Mouse (Mus musculus) hematopoietic stem cell, adult 5-6 weeks (primary cell): ENCODE data around the gene Slc30a10. TPM values are rescaled to one million over a fixed set of nuclear protein-coding genes. Genes with fewer than 3 reads are reported as not detected.

Source experiments
- ATAC-seq, 2 experiments: fragments of 125-278 bp in 1 of 2; replicated peaks in 1 of 2; 2 replicates each; pipeline ENCODE4 v1.8.0; 2016 to 2017; ENCODE audit warnings: inconsistent platforms in 2 of 2, mild to moderate bottlenecking in 2 of 2, moderate number of reproducible peaks in 2 of 2, low read depth in 1 of 2, moderate TSS enrichment in 1 of 2; ENCODE audit not compliant: low FRiP score in 2 of 2, poor library complexity in 2 of 2, severe bottlenecking in 2 of 2, insufficient read depth in 1 of 2, low TSS enrichment in 1 of 2
- total RNA-seq: library from RNA; stranded (forward); fragments of 172-1452, 232-1000 nt; gene quantifications from 2 replicates; pipeline ENCODE4 v1.2.3, GENCODE M21; 2017

The Slc30a10 gene
- total RNA-seq, 1 experiment from 2014 or later: not detected

DNA sequence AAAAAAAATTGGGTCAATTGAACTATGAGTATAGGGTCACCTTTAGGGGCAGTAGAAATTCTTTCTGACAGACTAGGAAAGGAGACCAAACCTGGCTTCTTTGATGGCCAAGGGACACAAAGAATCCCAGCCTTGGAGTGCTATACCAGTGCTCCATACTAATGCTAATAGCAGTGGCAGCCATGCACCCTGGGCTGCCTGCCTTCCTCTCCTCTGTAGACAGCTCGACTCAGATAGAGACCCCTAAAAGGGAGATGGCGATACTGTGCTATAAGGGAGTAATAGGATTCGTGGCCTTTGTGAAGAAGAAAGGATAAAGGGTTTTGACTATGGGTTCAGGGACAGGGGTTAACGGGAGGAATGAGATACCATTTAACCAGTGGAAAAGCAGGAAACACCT is 504 bp upstream of the Slc30a10 start:
- no peak for ATAC-seq

DNA sequence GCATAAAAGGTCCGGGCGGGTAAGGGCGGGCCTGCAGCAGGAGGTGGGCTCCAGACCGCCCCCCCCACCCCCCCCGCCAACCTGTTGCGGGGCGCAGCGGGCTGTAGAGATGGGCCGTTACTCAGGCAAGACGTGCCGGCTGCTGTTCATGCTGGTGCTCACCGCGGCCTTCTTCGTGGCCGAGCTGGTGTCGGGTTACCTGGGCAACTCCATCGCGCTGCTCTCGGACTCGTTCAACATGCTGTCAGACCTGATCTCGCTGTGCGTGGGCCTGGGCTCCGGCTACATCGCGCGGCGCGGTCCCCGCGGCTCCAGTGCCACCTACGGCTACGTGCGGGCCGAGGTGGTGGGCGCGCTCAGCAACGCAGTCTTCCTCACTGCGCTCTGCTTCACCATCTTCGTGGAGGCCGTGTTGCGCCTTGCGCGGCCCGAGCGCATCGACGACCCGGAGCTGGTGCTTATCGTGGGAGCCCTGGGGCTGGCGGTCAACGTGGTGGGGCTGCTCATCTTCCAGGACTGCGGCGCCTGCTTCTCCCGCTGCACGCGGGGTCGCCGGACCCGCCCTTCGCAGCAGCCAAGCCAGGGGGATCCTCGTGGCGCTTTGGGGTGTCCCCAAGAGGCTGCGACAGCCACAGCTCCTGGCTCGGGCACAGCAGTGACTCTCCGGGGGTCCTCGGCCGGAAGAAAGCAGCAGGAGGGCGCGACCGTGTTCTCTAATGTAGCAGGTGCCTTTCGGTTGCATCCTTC is 480 bp downstream of the Slc30a10 start:
- 0 out of 4 replicates have a peak, but pooled peaks of 1 of the 2 experiments have one; percentile 15 for ATAC-seq

DNA sequence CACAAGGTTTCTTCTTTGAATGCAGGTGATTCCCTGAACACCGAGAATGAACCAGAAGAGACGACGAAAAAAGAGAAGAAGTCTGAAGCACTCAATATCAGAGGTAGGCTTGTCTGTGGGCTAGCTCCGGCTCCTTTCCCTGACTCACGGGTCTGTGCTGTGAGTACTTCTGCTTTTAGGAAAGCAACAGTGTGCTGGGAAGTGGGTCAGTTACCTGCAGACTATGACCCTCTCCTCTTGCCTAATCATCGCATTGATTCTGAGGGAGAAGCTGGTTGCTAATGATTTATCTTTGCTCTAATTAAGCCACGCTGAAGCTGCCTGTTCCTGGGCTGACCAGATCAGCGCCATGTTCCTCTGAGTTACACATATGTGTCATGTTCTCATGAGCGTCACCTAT is 1.7 kb downstream of the Slc30a10 start:
- no peak for ATAC-seq

DNA sequence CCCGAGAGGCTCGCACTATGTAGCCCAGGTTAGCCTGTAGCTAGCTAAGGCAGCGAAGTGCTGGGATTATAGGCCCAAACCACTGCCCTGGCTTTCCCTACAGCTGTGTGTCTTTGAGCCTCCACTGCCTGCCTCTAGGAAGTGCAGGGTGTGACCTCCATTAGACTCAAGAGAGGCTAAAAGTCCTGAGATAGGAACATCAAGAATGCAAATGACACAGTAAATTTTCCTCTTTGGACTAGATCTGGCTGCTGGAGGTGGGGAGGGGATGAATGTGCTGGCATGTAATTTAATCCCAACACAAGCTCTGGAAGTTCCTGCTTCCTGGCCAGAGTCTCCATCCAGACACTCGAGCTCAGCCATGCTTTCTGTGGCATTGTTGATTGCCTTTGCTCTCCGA is 5.4 kb downstream of the Slc30a10 start:
- ATAC-seq: no peak

DNA sequence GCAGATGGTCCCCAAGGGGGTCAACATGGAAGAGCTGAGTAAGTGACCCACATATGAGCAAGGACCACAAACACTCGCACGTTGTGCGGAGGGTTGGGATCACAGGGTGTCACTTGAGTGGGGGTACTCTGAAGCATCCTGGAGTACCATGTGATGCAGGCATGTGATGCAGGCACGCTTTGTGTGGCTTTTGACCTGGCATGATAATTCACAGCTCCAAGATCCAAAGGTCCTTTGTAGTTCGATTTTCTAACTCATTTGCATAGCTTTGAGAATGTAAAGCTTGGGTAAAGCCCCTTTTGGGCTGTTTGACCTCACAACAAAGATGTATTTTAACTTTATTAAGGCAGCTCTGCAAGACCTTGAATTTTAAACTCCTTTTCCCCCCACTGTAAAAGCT is 8.2 kb downstream of the Slc30a10 start:
- no peak for ATAC-seq

DNA sequence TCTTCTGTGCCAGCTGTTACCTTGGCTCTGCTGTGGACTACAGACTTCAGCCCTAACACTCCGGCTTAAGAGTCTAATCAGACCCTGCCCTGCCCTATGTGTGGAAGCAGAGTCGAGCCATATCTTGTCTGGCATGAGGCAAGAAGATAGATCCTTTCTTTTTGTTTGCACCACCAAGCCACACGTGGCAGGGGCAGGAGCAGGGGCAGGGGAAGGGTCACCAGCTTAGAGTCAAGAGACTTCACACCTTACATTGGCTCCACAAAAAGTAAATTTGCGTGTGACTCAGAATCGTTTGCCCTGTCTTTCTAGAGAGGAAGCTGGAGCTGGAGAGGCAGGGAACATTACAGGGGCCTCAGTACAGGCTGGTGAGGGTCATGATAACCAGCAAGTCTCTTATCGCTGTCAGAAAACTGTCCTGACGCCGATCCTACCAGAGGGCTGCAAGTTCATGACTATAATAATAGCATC is 14.9 kb downstream of the Slc30a10 start:
- no peak; a peak in 1 of 4 replicates for ATAC-seq

DNA sequence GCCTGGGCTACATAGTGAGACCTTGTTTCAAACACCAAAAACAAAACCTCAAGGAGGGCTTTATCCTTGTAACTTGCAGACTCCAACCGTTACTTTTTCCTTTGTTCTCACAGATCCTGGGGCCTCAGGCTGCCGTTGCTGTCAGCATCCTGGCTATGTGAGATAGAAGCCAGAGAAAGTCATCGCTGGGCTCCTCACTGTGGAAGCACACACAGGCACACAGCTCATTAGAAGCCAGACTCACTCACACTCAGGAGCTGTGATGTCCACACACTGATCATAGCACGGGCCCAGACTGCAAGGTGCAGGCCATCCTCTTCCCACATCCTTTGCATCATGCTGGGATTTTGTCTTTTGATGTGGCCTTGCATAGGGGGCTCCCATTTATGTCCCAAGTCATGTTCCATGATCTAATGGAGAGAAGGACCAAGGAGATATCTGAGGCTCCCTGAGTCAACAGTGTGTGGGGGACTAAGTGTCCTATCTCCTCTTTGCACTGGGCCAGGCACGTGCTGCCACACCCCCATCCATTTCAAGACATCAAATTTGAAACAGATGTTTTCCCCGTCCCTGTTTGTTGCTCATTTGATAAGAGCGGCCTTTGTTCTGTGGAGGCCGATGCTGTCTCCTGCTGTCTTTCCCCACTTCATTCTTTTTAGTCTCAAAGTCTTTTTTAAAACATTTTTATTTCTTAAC is 17.5 kb downstream of the Slc30a10 start:
- ATAC-seq: peak in 1 of 2 experiments; percentile 30; a peak in 1 of 4 replicates

DNA sequence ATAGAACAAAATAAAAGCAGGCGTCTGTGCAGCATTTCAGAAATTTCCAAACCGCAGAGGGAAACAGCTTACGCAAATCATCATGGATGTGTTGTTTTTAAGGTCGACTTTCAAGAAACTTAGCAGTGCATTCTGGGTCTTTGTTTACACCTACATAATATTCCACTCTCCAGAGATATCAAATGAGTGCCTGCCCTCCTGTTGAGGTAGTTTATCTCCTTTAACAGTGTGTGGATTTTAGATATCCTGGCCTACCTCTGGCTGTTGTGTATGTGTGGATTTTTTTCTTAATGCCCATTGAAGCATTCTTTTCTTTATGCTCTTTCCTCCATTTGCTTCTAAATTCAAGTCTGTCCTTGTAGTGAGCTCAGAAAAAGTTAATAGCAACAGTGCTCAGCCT is 18.1 kb downstream of the Slc30a10 start:
- no peak for ATAC-seq

DNA sequence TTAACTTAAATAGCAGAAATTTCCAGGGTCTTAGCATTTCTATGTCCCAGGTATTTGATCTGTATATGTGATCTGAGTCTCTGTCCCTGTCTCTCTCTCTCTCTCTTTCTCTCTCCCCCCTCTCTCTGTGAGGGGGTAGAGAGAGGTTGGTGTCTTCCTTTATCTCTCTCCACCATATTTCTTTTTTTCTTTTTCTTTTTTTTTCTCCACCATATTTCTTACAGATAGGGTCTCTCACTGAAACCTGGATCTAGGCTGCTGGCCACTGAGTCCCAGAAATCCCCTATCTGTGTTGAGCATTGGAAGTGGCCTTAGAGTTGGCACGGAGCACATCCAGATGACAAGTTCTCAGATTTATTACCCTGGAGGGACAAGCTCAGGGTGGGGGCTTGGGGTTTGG is 18.8 kb downstream of the Slc30a10 start:
- ATAC-seq: no peak

DNA sequence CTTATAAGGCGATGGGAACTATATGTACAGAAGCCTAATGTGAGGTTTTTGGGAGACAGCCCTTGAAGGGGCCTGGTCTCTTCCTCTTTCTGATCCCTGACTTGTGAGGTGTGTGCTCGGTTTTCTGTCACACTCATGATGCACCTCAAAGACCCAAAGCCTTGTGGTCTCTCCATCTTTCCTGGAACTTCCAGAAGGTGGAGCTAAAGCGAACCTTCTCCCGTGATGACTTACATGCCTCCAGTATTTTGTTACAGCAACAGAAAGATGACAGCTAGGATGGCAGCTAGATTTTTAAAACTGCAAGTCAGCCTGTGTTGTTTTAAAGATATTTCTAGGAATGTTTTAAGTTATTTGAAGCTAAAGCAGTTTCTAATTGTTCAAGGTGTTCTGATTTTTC is 25.2 kb downstream of the Slc30a10 start:
- no peak for ATAC-seq

DNA sequence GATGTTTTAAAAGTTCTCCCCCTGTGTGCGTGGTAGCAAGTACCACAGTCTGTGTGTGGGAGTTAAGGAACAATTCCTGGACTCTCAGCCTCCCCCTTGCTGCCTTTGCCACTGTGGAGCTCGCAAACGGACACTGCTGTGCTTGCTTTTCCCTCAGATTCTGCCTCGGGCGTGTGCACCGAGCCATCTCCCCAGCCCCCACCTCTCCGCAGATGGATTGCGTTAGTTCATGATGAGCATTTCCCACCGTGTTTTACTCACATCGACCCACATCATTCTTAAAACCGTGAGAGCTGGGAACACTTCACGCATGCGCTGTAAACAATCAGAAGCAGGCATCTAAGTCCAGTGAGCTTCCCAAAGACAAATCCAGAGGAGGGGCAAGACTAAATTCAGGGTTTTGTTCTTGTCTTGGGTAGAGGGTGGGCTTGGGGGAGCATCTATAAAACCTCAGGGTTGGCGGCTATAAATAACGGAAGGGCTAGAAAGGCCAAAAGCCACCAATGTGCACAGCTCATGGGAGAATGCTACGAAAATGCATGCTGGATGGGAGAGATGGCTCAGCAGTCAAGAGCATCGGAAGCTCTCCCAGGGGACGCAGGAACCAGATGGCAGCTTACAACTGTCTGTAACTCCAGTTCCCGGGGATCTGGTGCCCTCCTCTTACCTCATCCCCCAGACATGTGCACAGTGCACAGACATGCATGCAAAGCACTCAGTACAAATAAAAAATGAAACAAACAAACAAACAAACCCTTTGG is 27.5 kb downstream of the Slc30a10 start:
- no peak for ATAC-seq

DNA sequence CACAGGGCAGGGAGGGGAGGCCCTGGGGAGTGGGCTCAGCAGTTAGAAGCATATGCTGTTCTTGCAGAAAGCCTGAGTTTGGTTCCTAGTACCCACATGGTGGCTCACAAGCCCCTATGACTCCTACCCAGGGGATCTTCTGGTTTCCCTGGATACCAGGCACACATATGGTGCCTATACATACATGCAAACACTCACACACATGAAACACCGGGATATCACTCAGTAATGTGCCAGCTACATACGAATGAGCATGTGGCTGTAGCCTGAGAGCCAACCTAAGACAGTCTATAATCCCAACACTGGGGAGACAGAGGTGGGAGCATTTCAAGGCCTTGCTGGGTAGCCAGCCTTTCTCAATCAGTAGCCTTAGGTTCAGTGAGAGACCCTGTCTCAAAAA is 28.1 kb downstream of the Slc30a10 start:
- no peak for ATAC-seq

DNA sequence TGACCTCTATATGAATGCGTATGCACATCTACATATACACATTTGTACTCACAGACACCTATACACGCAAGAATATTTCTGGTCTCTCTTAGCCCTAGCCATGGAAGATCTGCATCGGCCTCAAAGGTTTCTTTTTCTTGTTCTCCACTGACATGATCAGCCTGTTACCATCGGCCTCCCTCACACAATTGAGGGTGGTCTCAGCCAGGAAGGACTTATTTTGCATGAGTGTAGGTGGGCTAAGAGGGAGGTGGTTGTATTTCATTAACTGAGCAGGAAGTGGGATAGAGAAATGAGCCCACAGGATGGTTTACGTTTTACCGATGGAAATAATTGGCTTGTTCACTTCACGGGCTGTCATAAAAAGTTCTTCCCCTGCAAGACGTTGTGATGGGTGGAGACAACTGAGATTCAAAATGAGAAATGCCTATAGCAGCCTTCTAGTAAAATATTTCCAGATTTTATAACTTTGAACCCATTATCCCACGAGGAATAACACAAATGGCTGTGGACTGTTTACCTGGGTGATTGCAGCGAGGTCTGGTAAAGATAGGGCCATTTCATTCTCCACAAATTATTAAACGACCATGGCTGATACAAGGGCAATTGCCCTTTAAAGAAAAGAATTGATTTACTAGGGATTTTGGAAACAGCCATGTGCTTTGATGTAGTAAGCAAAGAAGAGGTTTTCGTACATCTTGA is 28.9 kb downstream of the Slc30a10 start:
- no peak for ATAC-seq

DNA sequence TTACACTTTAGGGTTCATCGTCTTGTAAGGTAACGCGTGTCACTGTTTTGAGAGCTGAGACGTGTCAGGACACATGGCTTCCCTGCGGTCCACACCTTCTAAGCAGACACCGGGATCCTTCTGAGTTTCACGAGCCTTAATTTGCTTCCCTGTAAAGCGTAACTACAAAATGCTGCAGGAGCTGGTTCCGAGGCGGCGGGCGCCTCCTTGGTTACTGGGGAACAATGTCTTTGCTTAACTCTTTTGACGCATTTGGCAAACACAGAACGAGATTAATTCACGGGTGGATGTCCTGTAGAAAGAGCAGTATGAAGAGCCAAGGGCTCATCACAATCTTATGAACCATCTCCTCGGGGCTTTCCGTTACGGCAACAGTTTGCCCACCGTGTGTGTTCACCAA is 29.6 kb downstream of the Slc30a10 start:
- no peak for ATAC-seq

DNA sequence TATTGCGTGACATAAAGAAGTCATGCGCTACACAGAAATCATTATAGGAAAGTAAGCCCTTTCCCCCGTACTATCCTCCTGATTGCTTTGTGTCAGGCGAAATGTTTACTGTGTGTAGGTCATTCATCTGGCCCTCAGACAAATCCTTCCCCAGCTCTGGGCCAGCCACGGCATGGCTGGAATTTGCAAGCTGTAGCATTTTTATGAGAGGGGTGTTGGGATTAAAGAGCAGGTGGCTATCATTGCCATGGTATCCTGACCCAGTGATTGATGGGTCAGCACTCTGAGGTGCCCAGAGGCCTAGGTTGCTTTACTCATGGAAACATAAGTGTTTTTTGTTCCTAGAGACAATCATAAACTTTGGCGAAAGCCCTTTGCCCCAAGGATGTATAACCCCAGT is 35.2 kb downstream of the Slc30a10 start:
- ATAC-seq: no peak

DNA sequence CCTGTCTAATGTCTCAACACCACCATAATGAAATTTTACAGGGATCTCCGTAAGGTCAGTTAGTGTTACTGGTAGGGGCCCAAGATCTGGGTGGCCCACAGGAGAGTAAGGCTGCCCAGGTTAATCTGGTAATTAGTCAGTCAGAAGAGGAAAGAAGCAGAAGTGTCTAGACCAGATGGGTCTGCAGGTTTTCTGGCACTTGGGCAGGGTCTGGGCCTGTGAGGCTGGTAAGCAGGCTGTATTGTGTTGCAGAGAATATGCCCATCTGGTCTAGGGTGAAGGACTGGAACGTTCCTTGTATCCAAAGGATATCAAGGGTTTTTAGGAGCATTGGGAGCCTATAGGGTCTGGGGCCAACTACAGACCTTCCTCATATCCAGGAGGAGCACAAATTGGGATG is 36.0 kb downstream of the Slc30a10 start:
- ATAC-seq: no peak

DNA sequence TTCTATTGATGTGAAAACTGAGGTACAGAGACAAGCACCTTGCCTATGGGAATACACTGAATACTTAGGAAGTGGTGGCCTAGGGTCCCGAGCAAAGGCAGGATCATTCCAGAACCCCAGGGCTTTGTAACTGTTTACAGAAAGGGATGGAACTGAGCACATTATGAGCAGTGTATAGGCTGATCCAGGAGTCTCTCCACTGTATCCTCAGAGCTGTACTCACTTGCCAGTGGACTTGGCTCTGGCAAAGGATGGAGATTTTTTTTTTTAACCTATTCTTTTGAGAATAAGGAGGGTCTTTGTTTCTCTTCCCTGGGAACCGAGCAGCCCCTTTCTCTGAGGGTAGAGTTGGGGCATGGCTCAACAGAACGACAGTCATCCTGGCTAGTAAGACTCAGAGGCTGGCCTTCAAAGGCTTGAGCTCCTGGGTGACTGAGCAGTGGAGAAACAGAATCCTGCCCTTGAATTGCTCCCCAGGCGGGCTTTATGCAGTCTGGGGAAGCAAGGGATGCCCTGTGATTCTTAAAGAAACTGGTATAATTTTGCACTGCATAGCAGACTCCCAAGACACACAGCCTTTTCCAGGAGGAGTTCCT is 38.9 kb downstream of the Slc30a10 start:
- ATAC-seq: no peak
